ENCODE assay signal across 8 mouse cellular contexts in genomic region chr15:98607557-98607956, GRCm38 (mm10). TPM values are rescaled to one million over a fixed set of nuclear protein-coding genes. Genes with fewer than 3 reads are reported as not detected.
A peak's percentile ranks its signal among the peaks of the same experiment; 100 is the strongest.
DNase-seq lines count a peak whose midpoint lies in the region; ATAC-seq and TF ChIP-seq lines count a peak whose summit lies in the region.

No protein-coding gene starts in this region.

- intact Hi-C loops in gastrocnemius, adult 2 months (cut with DNase I), result no loop called here

- ATAC-seq in heart, embryonic 11.5 days (replicated peaks; ENCODE audit: insufficient number of reproducible peaks, low FRiP score, low TSS enrichment), result peak; percentile 61

- H3K36me3 ChIP-seq in heart, embryonic 11.5 days (ENCODE audit: control insufficient read depth, insufficient read depth, low read length), result peaks cover 9% of the 10 kb centered on the region

- peak overlapping the region; percentile 90 for H3K27ac ChIP-seq in gastrocnemius, adult 2 months
- peak overlapping the region; percentile 95 for H3K27ac ChIP-seq in heart, embryonic 11.5 days (ENCODE audit: low read depth, low read length)

- peaks cover 50% of the 10 kb centered on the region for H3K4me1 ChIP-seq in heart, embryonic 11.5 days (ENCODE audit: control insufficient read depth, insufficient read depth, low read length)

- H3K4me3 ChIP-seq in gastrocnemius, adult 2 months, result peak overlapping the region; percentile 97
- peak overlapping the region; percentile 93 for H3K4me3 ChIP-seq in heart, embryonic 11.5 days (ENCODE audit: low read depth, low read length)

- no peaks in the 10 kb centered on the region for H3K27me3 ChIP-seq in heart, embryonic 11.5 days (ENCODE audit: control insufficient read depth, insufficient read depth, low read length)

- WGBS in heart, embryonic 11.5 days (ENCODE audit: insufficient replicate concordance), result 4% methylated on average over 4 of the region's 4 CpGs

- peak overlapping the region; percentile 75 for H3K4me2 ChIP-seq in heart, embryonic 11.5 days

- no peak for TF ChIP-seq CTCF in gastrocnemius, adult 2 months (IDR thresholded peaks at IDR 0.05)

- DNase-seq in gastrocnemius, adult 2 months, result peak; percentile 67
- DNase-seq in gastrocnemius, adult 8-10 months (ENCODE audit: low spot score in 2 of 2), result no peak
- peak; percentile 77 for DNase-seq in kidney, adult 9 months
- peak; percentile 35 for DNase-seq in lung, postnatal 25 days (ENCODE audit: low spot score)
- DNase-seq in cerebellum, adult 18-20 months, result no peak
- no peak for DNase-seq in right cerebral cortex, postnatal 10 days (ENCODE audit: low spot score in 2 of 2)
- DNase-seq in right cerebral cortex, postnatal 36 days (ENCODE audit: low spot score in 2 of 2), result no peak

- H3K9me3 ChIP-seq in heart, embryonic 11.5 days (replicated peaks; ENCODE audit: control insufficient read depth, low read length), result no peaks in the 10 kb centered on the region

- peak overlapping the region; percentile 96 for H3K9ac ChIP-seq in heart, embryonic 11.5 days (ENCODE audit: low read depth, low read length)

RNA-seq across cellular contexts. Expression of gene Adcy6, which starts 2.3 kb away (rescaled TPM):
- total RNA-seq in gastrocnemius, adult 2 months (2021), result 10 to 100 TPM; 22.8 to 23.1 TPM
- 10 to 100 TPM; 13.4 to 21.4 (median 19.1) TPM for total RNA-seq in gastrocnemius, adult 8-10 months (2022)
- 24.5 and 34.8 TPM in 2 replicates for polyA plus RNA-seq in heart, embryonic 11.5 days (2014; fragmentation: Nextera tagmentation; extraction: Ambion mirVana)

RNA-seq across cellular contexts. Expression of gene Cacnb3, which starts 23.1 kb away (rescaled TPM):
- total RNA-seq in gastrocnemius, adult 2 months (2021), result 1 to 10 TPM; 1.8 to 2.2 TPM
- 1 to 10 TPM in 2 of 4 experiments, under 1 TPM in 2; 0.78 to 1.1 (median 1.0) TPM for total RNA-seq in gastrocnemius, adult 8-10 months (2022)
- 9.8 and 9.9 TPM in 2 replicates for polyA plus RNA-seq in heart, embryonic 11.5 days (2014; fragmentation: Nextera tagmentation; extraction: Ambion mirVana)

RNA-seq across cellular contexts. Expression of gene 4930415O20Rik, which starts 36.8 kb away (rescaled TPM):
- total RNA-seq in gastrocnemius, adult 2 months (2021), result 1 to 10 TPM in 1 of 2 experiments, not detected in 1; 1.2 TPM
- total RNA-seq in gastrocnemius, adult 8-10 months (2022), result under 1 TPM in 1 of 4 experiments, not detected in 3; 0.63 TPM
- polyA plus RNA-seq in heart, embryonic 11.5 days (2014; fragmentation: Nextera tagmentation; extraction: Ambion mirVana), result 0.73 and 1.0 TPM in 2 replicates

RNA-seq across cellular contexts. Expression of gene Ccnt1, which starts 36.8 kb away (rescaled TPM):
- 10 to 100 TPM; 20.4 to 20.5 TPM for total RNA-seq in gastrocnemius, adult 2 months (2021)
- total RNA-seq in gastrocnemius, adult 8-10 months (2022), result 10 to 100 TPM; 14.3 to 19.4 (median 15.7) TPM
- 38.1 and 42.3 TPM in 2 replicates for polyA plus RNA-seq in heart, embryonic 11.5 days (2014; fragmentation: Nextera tagmentation; extraction: Ambion mirVana)

RNA-seq across cellular contexts. Expression of gene Ddx23, which starts 55.1 kb away (rescaled TPM):
- 10 to 100 TPM; 66.3 to 67.4 TPM for total RNA-seq in gastrocnemius, adult 2 months (2021)
- total RNA-seq in gastrocnemius, adult 8-10 months (2022), result 10 to 100 TPM; 54.0 to 72.3 (median 63.4) TPM
- polyA plus RNA-seq in heart, embryonic 11.5 days (2014; fragmentation: Nextera tagmentation; extraction: Ambion mirVana), result 11.2 and 19.6 TPM in 2 replicates

Comparison
In these comparisons a context has a peak if more than half of its experiments do, and no peak if none do; other contexts are left out.
1. DNase-seq: peak in gastrocnemius, adult 2 months (single experiment), kidney, adult 9 months (single experiment) and lung, postnatal 25 days (single experiment); none in gastrocnemius, adult 8-10 months (0 of 2), cerebellum, adult 18-20 months (0 of 2), right cerebral cortex, postnatal 10 days (0 of 2) and right cerebral cortex, postnatal 36 days (0 of 2).